Mouse (Mus musculus) forebrain, embryonic 10.5 days (tissue): ENCODE data around the gene Ramp2. TPM values are rescaled to one million over a fixed set of nuclear protein-coding genes. Genes with fewer than 3 reads are reported as not detected.
A peak's percentile ranks its signal among the peaks of the same experiment; 100 is the strongest.

Experiments
- DNase-seq: peaks from one replicate; pipeline ENCODE4 v3.0.0-alpha.2; 2017; ENCODE audit warnings: low spot score; ENCODE audit errors: extremely low spot score
- H3K27ac ChIP-seq: fragments of 300-500 bp; sonication (generic); 2 replicates; pipeline ENCODE4 v1.5.1; 2016; ENCODE audit warnings: mild to moderate bottlenecking
- H3K27me3 ChIP-seq: fragments of 300-500 bp; sonication (generic); 2 replicates; pipeline ENCODE4 v1.6.1; 2016; ENCODE audit warnings: mild to moderate bottlenecking; ENCODE audit not compliant: poor library complexity, severe bottlenecking
- H3K36me3 ChIP-seq: fragments of 300-500 bp; sonication (generic); replicated peaks from 2 replicates; pipeline ENCODE4 v1.6.1; 2016; ENCODE audit warnings: mild to moderate bottlenecking, moderate library complexity
- H3K4me1 ChIP-seq: fragments of 300-500 bp; sonication (generic); 2 replicates; pipeline ENCODE4 v1.6.1; 2016
- H3K4me3 ChIP-seq: fragments of 300-500 bp; sonication (generic); 2 replicates; pipeline ENCODE4 v1.5.1; 2016; ENCODE audit warnings: mild to moderate bottlenecking, moderate library complexity
- H3K9me3 ChIP-seq: fragments of 300-500 bp; sonication (generic); 2 replicates; pipeline ENCODE4 v1.6.1; 2016; ENCODE audit warnings: mild to moderate bottlenecking, moderate library complexity
- WGBS: fragments of 180-500 bp; shearing (Covaris S2); methylation state at CpG from one replicate; pipeline ENCODE4 v1.1.7; 2016; 5-methylcytosine and 5-hydroxymethylcytosine counted together
- polyA plus RNA-seq: library from polyadenylated mRNA; unstranded; fragments of >200 nt; fragmentation: Nextera tagmentation; extraction: Ambion mirVana; gene quantifications from 2 replicates; pipeline ENCODE4 v1.2.1, GENCODE M21; 2016

Ramp2 gene
- polyA plus RNA-seq, 1 experiment from 2014 or later = 54.8 TPM

DNA sequence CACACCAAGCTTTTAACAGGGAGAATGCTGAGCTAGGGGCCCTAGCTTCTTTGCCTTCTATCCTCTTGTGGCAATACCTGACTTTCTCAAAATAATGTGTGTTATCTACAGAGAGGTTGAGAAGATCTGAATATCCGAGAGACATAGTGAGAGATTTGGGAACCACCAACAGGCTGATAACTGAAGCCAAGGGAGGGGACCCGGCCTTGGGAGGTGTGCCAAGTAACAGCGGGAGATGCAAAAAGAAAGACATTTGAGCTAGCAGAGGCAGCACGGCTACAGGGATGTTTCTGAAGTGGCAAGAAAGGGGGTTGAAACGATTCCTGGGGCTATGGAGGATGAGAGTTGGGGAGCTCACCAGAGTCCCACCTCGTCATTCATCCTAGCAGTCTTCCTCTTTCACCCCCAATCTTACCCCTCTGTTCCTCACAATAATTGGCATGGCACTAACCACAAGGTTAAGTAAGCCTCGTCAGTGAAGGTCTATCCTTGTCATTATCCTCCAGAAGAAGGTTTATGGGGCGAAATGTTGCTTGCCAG lies 16.4 kb upstream of the Ramp2 start:
- Histone ChIP-seq H3K4me1 (peaks cover 47% of the 10 kb centered on the region), H3K4me3 (no peak overlapping the region), H3K36me3 (no peaks in the 10 kb centered on the region), H3K9me3 (no peaks in the 10 kb centered on the region), H3K27me3 (no peaks in the 10 kb centered on the region), H3K27ac (peak overlapping the region; percentile 79)
- DNase-seq = no peak
- WGBS = 33% methylated on average over 8 of the region's 8 CpGs

DNA sequence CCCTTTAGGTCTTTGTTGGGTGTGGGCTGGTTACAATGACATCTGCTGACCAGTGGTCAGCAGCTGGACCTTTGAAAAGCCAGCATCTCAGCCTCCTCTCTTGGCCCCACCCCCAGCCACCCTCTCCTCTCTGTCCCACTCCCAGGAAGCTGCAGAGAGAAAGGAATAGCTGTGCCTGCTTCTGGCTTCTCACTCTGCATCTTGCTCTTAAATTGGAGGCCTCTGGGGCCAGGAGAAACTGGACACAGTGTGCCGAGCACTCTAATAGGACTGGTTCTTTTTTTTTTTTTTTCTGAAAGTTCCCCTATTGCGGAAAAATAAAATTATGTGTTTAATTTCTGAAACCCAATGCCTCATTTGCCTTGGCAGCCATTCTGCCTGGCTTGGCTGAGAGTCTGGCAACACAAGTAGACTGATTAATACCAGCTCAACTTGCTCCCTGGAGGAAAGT lies 15.7 kb upstream of the Ramp2 start:
- no peaks in the 10 kb centered on the region for H3K9me3 ChIP-seq
- H3K27ac ChIP-seq = peak overlapping the region; percentile 79
- DNase-seq = no peak
- WGBS = 33% methylated on average over 2 of the region's 2 CpGs
- no peaks in the 10 kb centered on the region for H3K27me3 ChIP-seq
- H3K4me3 ChIP-seq = no peak overlapping the region
- no peaks in the 10 kb centered on the region for H3K36me3 ChIP-seq
- peaks cover 47% of the 10 kb centered on the region for H3K4me1 ChIP-seq

- DNase-seq = no peak
- peaks cover 46% of the 10 kb centered on the region for H3K4me1 ChIP-seq
- H3K36me3 ChIP-seq = no peaks in the 10 kb centered on the region
- peak overlapping the region; percentile 79 for H3K27ac ChIP-seq
- 15% methylated on average over 5 of the region's 5 CpGs for WGBS
- no peaks in the 10 kb centered on the region for H3K9me3 ChIP-seq
- H3K4me3 ChIP-seq = peak overlapping the region; percentile 0; the same call in 1 of the 2 replicates
- H3K27me3 ChIP-seq = no peaks in the 10 kb centered on the region
Observed at GRCm38 (mm10) chr11:101230526-101230925, 15.3 kb upstream of the Ramp2 start.

- DNase-seq = no peak
- Histone ChIP-seq H3K27me3 (no peaks in the 10 kb centered on the region), H3K9me3 (no peaks in the 10 kb centered on the region), H3K4me3 (peak overlapping the region; percentile 0), H3K36me3 (no peaks in the 10 kb centered on the region), H3K4me1 (peaks cover 39% of the 10 kb centered on the region), H3K27ac (peak overlapping the region; percentile 79)
- 11% methylated on average over 18 of the region's 18 CpGs for WGBS
Observed at GRCm38 (mm10) chr11:101230991-101231871, 14.6 kb upstream of the Ramp2 start.

- Histone ChIP-seq H3K27ac (peak overlapping the region; percentile 79), H3K4me3 (no peak overlapping the region), H3K9me3 (no peaks in the 10 kb centered on the region), H3K4me1 (peaks cover 35% of the 10 kb centered on the region), H3K36me3 (no peaks in the 10 kb centered on the region), H3K27me3 (no peaks in the 10 kb centered on the region)
- DNase-seq = no peak
- WGBS = 63% methylated on average over 6 of the region's 6 CpGs
Observed at GRCm38 (mm10) chr11:101232010-101232839, 13.6 kb upstream of the Ramp2 start.

GRCm38 (mm10) chr11:101233240-101233639 lies 12.6 kb upstream of the Ramp2 start:
- Histone ChIP-seq H3K9me3 (no peaks in the 10 kb centered on the region), H3K4me3 (no peak overlapping the region), H3K27me3 (no peaks in the 10 kb centered on the region), H3K4me1 (peaks cover 42% of the 10 kb centered on the region), H3K27ac (no peak overlapping the region), H3K36me3 (no peaks in the 10 kb centered on the region)
- 92% methylated on average over 1 of the region's 1 CpGs for WGBS
- no peak for DNase-seq

GRCm38 (mm10) chr11:101234124-101234523 lies 11.7 kb upstream of the Ramp2 start:
- Histone ChIP-seq H3K9me3 (no peaks in the 10 kb centered on the region), H3K4me1 (peaks cover 41% of the 10 kb centered on the region), H3K27ac (no peak overlapping the region), H3K36me3 (no peaks in the 10 kb centered on the region), H3K27me3 (no peaks in the 10 kb centered on the region), H3K4me3 (no peak overlapping the region)
- DNase-seq = no peak

DNA sequence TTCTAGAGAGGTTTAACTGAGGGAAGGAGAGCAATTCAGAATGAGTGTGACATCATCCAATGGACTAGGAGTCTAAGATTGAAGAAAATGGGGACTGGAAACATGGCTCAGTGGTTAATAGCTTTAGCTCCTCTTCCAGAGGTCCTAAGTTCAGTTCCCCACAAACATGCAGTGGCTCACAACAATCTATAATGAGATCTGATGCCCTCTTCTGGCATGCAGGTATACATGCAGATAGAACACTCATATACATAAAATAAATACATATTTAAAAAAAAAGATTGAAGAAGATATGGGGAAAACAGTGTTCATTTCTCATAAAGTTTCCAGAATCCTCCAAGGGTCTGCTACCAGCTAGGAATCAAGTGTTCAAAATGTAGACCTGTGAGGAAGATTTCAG lies 10.4 kb upstream of the Ramp2 start:
- no peak overlapping the region for H3K27ac ChIP-seq
- H3K27me3 ChIP-seq = no peaks in the 10 kb centered on the region
- H3K4me1 ChIP-seq = peaks cover 28% of the 10 kb centered on the region
- no peak for DNase-seq
- no peak overlapping the region for H3K4me3 ChIP-seq
- no peaks in the 10 kb centered on the region for H3K9me3 ChIP-seq
- H3K36me3 ChIP-seq = no peaks in the 10 kb centered on the region

- no peak overlapping the region for H3K27ac ChIP-seq
- no peak for DNase-seq
- H3K27me3 ChIP-seq = no peaks in the 10 kb centered on the region
- 91% methylated on average over 5 of the region's 5 CpGs for WGBS
- H3K9me3 ChIP-seq = no peaks in the 10 kb centered on the region
- H3K4me1 ChIP-seq = peaks cover 14% of the 10 kb centered on the region
- no peaks in the 10 kb centered on the region for H3K36me3 ChIP-seq
- no peak overlapping the region for H3K4me3 ChIP-seq
Observed at GRCm38 (mm10) chr11:101236782-101237181, 9.0 kb upstream of the Ramp2 start.

DNA sequence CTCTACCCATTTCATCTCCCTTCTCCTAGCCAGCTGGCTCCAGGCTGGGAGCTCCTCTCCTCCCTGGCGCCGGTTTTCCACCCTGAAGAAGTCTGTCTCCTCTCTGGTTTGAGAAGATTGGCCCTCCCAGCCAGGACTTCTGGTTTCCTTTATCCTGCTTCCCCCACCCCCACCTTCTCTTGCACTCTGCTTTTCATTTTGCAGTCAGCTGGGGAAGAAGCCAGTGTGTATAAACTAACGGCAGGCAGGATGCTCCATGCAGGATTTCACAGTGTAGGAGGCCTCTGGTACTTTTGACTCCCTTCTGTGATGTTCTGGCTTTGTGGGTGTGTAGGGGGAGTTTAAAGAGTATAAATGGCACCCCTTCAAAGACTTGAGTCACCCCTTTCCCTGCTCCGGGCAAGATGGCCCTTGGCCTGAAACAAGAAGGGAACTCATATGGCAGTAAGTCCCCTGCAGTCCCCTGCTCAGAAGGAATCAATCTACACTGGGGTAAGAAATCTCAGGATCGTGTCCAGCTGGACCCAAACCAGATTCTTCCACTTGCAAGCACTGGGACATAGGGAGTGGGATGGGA lies 7.7 kb upstream of the Ramp2 start:
- no peaks in the 10 kb centered on the region for H3K27me3 ChIP-seq
- H3K4me1 ChIP-seq = peaks cover 8% of the 10 kb centered on the region
- no peak overlapping the region; the same call in 1 of the 2 replicates for H3K27ac ChIP-seq
- WGBS = 47% methylated on average over 5 of the region's 5 CpGs
- no peaks in the 10 kb centered on the region for H3K9me3 ChIP-seq
- no peak overlapping the region for H3K4me3 ChIP-seq
- no peaks in the 10 kb centered on the region for H3K36me3 ChIP-seq
- no peak for DNase-seq

DNA sequence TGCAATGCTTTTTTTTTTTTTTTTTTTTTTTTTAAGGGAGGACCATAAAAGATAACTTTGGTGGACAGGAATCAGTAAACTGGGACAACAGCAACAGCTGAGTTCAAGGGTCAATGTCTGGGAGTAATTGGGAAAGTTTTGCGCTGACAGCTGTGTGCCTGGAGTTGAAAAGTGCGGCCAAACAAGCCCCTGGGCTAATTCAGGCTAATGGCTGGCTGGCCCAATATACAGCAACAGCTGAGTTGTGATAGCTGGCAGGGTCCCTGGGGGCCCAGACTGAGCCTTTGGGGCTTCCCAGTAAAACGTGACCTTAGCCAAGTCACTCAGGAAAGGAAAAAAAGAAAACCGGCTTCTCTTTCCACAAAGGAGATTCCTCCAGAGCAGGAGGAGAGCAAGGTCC lies 757 bp upstream of the Ramp2 start:
- Histone ChIP-seq H3K27ac (no peak overlapping the region), H3K36me3 (no peaks in the 10 kb centered on the region), H3K9me3 (no peaks in the 10 kb centered on the region), H3K4me3 (peak overlapping the region; percentile 82; the same call in 1 of the 2 replicates), H3K27me3 (peaks cover 48% of the 10 kb centered on the region), H3K4me1 (peaks cover 38% of the 10 kb centered on the region)
- WGBS = 39% methylated on average over 4 of the region's 4 CpGs
- no peak for DNase-seq

GRCm38 (mm10) chr11:101246702-101247012 lies 829 bp downstream of the Ramp2 start:
- peak overlapping the region; percentile 89 for H3K27ac ChIP-seq

More at GRCm38 (mm10) chr11:101246702-101247012, 829 bp downstream of the Ramp2 start:
- 5% methylated on average over 7 of the region's 7 CpGs for WGBS
- DNase-seq = no peak
- H3K9me3 ChIP-seq = no peaks in the 10 kb centered on the region
- peaks cover 38% of the 10 kb centered on the region for H3K4me1 ChIP-seq
- peaks cover 48% of the 10 kb centered on the region for H3K27me3 ChIP-seq
- H3K36me3 ChIP-seq = no peaks in the 10 kb centered on the region
- peak overlapping the region; percentile 82 for H3K4me3 ChIP-seq
